Comparison of ENCODE assay signal across 8 mouse cellular contexts in the genomic region with DNA sequence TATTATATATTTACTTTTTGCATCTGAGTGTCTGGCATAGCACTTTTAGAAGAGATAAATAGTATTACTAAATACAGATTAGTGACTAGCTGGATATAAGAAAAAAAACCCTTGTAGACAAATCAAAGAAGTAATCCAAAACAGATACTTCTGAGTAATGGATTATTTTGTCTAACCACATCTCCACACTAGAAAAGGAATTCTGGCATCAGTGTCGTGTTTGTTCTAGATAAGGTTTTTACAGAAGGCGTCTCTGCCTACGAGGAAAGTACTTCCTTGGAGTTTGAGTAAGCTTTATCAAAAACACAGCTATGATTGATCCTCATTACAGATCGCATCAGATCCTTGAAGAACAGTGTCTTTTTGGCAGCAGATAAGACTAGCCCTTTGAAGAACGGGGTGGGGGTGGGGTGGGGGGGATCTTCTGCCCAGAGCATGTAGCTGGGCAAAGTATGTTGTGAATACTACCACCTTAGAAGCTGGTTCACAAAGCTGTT. TPM values are rescaled to one million over a fixed set of nuclear protein-coding genes. Genes with fewer than 3 reads are reported as not detected.
DNase-seq lines count a peak whose midpoint lies in the region; ATAC-seq and TF ChIP-seq lines count a peak whose summit lies in the region.

No protein-coding gene starts in this region.

- H3K27me3 ChIP-seq in kidney, postnatal 0 days (ENCODE audit: insufficient read depth, low read length), result no peaks in the 10 kb centered on the region
- no peaks in the 10 kb centered on the region for H3K27me3 ChIP-seq in embryonic facial prominence, embryonic 10.5 days (replicated peaks; ENCODE audit: low read depth, poor library complexity, severe bottlenecking)
- H3K27me3 ChIP-seq in hindbrain, postnatal 0 days (ENCODE audit: insufficient read depth, low read length), result no peaks in the 10 kb centered on the region
- H3K27me3 ChIP-seq in midbrain, embryonic 16.5 days (ENCODE audit: control insufficient read depth, insufficient read depth, low read depth, low read length), result no peaks in the 10 kb centered on the region

- no peaks in the 10 kb centered on the region for H3K9me3 ChIP-seq in kidney, postnatal 0 days (replicated peaks; ENCODE audit: low read length)
- H3K9me3 ChIP-seq in embryonic facial prominence, embryonic 10.5 days, result no peaks in the 10 kb centered on the region
- no peaks in the 10 kb centered on the region for H3K9me3 ChIP-seq in hindbrain, postnatal 0 days (ENCODE audit: low read length)
- H3K9me3 ChIP-seq in midbrain, embryonic 16.5 days (replicated peaks; ENCODE audit: control insufficient read depth, low read length, poor library complexity, severe bottlenecking), result no peaks in the 10 kb centered on the region

- H3K36me3 ChIP-seq in kidney, postnatal 0 days (ENCODE audit: insufficient read depth, low read length), result 0 out of 2 replicates have a peak, but pooled peaks cover 4% of the 10 kb centered on the region
- H3K36me3 ChIP-seq in embryonic facial prominence, embryonic 10.5 days (replicated peaks), result peaks cover 9% of the 10 kb centered on the region
- H3K36me3 ChIP-seq in hindbrain, postnatal 0 days (ENCODE audit: insufficient read depth, low read length), result no peaks in the 10 kb centered on the region
- no peaks in the 10 kb centered on the region; the same call in 1 of the 2 replicates for H3K36me3 ChIP-seq in midbrain, embryonic 16.5 days (ENCODE audit: control insufficient read depth, insufficient read depth, low read length)

- H3K4me1 ChIP-seq in kidney, postnatal 0 days (replicated peaks; ENCODE audit: insufficient read depth, low read length), result peaks cover 2% of the 10 kb centered on the region; the same call in 1 of the 2 replicates
- H3K4me1 ChIP-seq in embryonic facial prominence, embryonic 10.5 days, result peaks cover 30% of the 10 kb centered on the region
- peaks cover 5% of the 10 kb centered on the region; the same call in 1 of the 2 replicates for H3K4me1 ChIP-seq in hindbrain, postnatal 0 days (ENCODE audit: insufficient read depth, low read length)
- peaks cover 16% of the 10 kb centered on the region for H3K4me1 ChIP-seq in midbrain, embryonic 16.5 days (ENCODE audit: control insufficient read depth, insufficient read depth, low read length)

- no peak for DNase-seq in kidney, postnatal 0 days (ENCODE audit: low spot score)
- DNase-seq in kidney, postnatal 14 days, result no peak
- no peak for DNase-seq in embryonic facial prominence, embryonic 10.5 days (ENCODE audit: low spot score)
- DNase-seq in hindbrain, postnatal 0 days (ENCODE audit: low spot score), result no peak
- no peak for DNase-seq in cerebellum, adult 11 months
- no peak for DNase-seq in layer of hippocampus, postnatal 25 days (ENCODE audit: extremely low spot score in 1 of 2, low spot score in 1 of 2)
- DNase-seq in gastrocnemius, postnatal 25 days, result no peak

- H3K4me3 ChIP-seq in kidney, postnatal 0 days (replicated peaks; ENCODE audit: low read depth, low read length), result peak overlapping the region; percentile 84
- H3K4me3 ChIP-seq in embryonic facial prominence, embryonic 10.5 days, result peak overlapping the region; percentile 93
- peak overlapping the region; percentile 79 for H3K4me3 ChIP-seq in hindbrain, postnatal 0 days (ENCODE audit: low read length)
- H3K4me3 ChIP-seq in midbrain, embryonic 16.5 days (ENCODE audit: low read depth, low read length), result peak overlapping the region; percentile 88

- no peak overlapping the region for H3K27ac ChIP-seq in kidney, postnatal 0 days
- H3K27ac ChIP-seq in embryonic facial prominence, embryonic 10.5 days (replicated peaks), result peak overlapping the region; percentile 97
- H3K27ac ChIP-seq in hindbrain, postnatal 0 days, result no peak overlapping the region
- peak overlapping the region; percentile 94; the same call in 1 of the 2 replicates for H3K27ac ChIP-seq in midbrain, embryonic 16.5 days (ENCODE audit: low read length)

- TF ChIP-seq CTCF in kidney, postnatal 0 days (IDR thresholded peaks at IDR 0.05; ENCODE audit: low read depth), result no peak
- TF ChIP-seq CTCF in hindbrain, postnatal 0 days (IDR thresholded peaks at IDR 0.05; ENCODE audit: low read depth), result no peak

- peak overlapping the region; percentile 83 for H3K4me2 ChIP-seq in kidney, postnatal 0 days (ENCODE audit: low read length)
- peak overlapping the region; percentile 74 for H3K4me2 ChIP-seq in hindbrain, postnatal 0 days (ENCODE audit: low read depth, low read length)
- H3K4me2 ChIP-seq in midbrain, embryonic 16.5 days (ENCODE audit: low read length), result peak overlapping the region; percentile 90

- peak overlapping the region; percentile 87 for H3K9ac ChIP-seq in kidney, postnatal 0 days (ENCODE audit: low read depth, low read length)
- H3K9ac ChIP-seq in hindbrain, postnatal 0 days (replicated peaks; ENCODE audit: low read length), result peak overlapping the region; percentile 90
- H3K9ac ChIP-seq in midbrain, embryonic 16.5 days (ENCODE audit: low read depth, low read length), result peak overlapping the region; percentile 92

- ATAC-seq in kidney, postnatal 0 days (replicated peaks; ENCODE audit: low FRiP score, low read depth), result no peak
- no peak for ATAC-seq in hindbrain, postnatal 0 days
- no peak for ATAC-seq in midbrain, embryonic 16.5 days

- 17% methylated on average over 5 of the region's 5 CpGs for WGBS in kidney, postnatal 0 days
- 44% methylated on average over 5 of the region's 5 CpGs for WGBS in embryonic facial prominence, embryonic 10.5 days
- 22% methylated on average over 5 of the region's 5 CpGs for WGBS in hindbrain, postnatal 0 days
- WGBS in midbrain, embryonic 16.5 days, result 25% methylated on average over 5 of the region's 5 CpGs

RNA-seq across cellular contexts. Expression of a gene that starts 1.6 kb away (rescaled TPM):
- polyA plus RNA-seq in kidney, postnatal 0 days (2015; fragmentation: Nextera tagmentation; extraction: Ambion mirVana), result 60.8 and 63.2 TPM in 2 replicates
- polyA plus RNA-seq in embryonic facial prominence, embryonic 10.5 days (2016; fragmentation: Nextera tagmentation; extraction: Ambion mirVana), result 60.2 and 63.8 TPM in 2 replicates
- total RNA-seq in hindbrain, postnatal 0 days (2014; rRNA removed), result 92.8 and 105 TPM in 2 replicates
- polyA plus RNA-seq in hindbrain, postnatal 0 days (2015; fragmentation: Nextera tagmentation; extraction: Ambion mirVana), result 73.0 and 73.9 TPM in 2 replicates
- 79.7 and 83.8 TPM in 2 replicates for polyA plus RNA-seq in midbrain, embryonic 16.5 days (2015; fragmentation: Nextera tagmentation; extraction: Ambion mirVana)
- total RNA-seq in layer of hippocampus, postnatal 25 days (2021), result 10 to 100 TPM; 29.0 to 34.0 TPM
- total RNA-seq in gastrocnemius, postnatal 25 days (2021), result 1 to 10 TPM; 4.0 to 6.1 TPM

RNA-seq across cellular contexts. Expression of a gene that starts 45.6 kb away (rescaled TPM):
- 279 and 297 TPM in 2 replicates for polyA plus RNA-seq in kidney, postnatal 0 days (2015; fragmentation: Nextera tagmentation; extraction: Ambion mirVana)
- 129 and 131 TPM in 2 replicates for polyA plus RNA-seq in embryonic facial prominence, embryonic 10.5 days (2016; fragmentation: Nextera tagmentation; extraction: Ambion mirVana)
- 61.2 and 101 TPM in 2 replicates for total RNA-seq in hindbrain, postnatal 0 days (2014; rRNA removed)
- 201 and 202 TPM in 2 replicates for polyA plus RNA-seq in hindbrain, postnatal 0 days (2015; fragmentation: Nextera tagmentation; extraction: Ambion mirVana)
- 142 and 164 TPM in 2 replicates for polyA plus RNA-seq in midbrain, embryonic 16.5 days (2015; fragmentation: Nextera tagmentation; extraction: Ambion mirVana)
- total RNA-seq in layer of hippocampus, postnatal 25 days (2021), result 100 to 1,000 TPM; 124 to 135 TPM
- total RNA-seq in gastrocnemius, postnatal 25 days (2021), result 100 to 1,000 TPM; 171 to 172 TPM

RNA-seq across cellular contexts. Expression of a gene that starts 53.7 kb away (rescaled TPM):
- polyA plus RNA-seq in kidney, postnatal 0 days (2015; fragmentation: Nextera tagmentation; extraction: Ambion mirVana), result 46.1 and 54.1 TPM in 2 replicates
- polyA plus RNA-seq in embryonic facial prominence, embryonic 10.5 days (2016; fragmentation: Nextera tagmentation; extraction: Ambion mirVana), result 0.42 and 0.55 TPM in 2 replicates
- 2.8 and 3.7 TPM in 2 replicates for total RNA-seq in hindbrain, postnatal 0 days (2014; rRNA removed)
- 2.5 TPM in 2 replicates for polyA plus RNA-seq in hindbrain, postnatal 0 days (2015; fragmentation: Nextera tagmentation; extraction: Ambion mirVana)
- polyA plus RNA-seq in midbrain, embryonic 16.5 days (2015; fragmentation: Nextera tagmentation; extraction: Ambion mirVana), result 1.4 and 1.7 TPM in 2 replicates
- 100 to 1,000 TPM; 128 to 145 TPM for total RNA-seq in layer of hippocampus, postnatal 25 days (2021)
- 100 to 1,000 TPM; 415 to 536 TPM for total RNA-seq in gastrocnemius, postnatal 25 days (2021)

Comparison
In these comparisons a context has a peak if more than half of its experiments do, and no peak if none do; other contexts are left out.
1. H3K27ac ChIP-seq: peak in embryonic facial prominence, embryonic 10.5 days (single experiment) and midbrain, embryonic 16.5 days (single experiment); none in kidney, postnatal 0 days (single experiment) and hindbrain, postnatal 0 days (single experiment).
2. RNA of a gene that starts 53.7 kb away (polyA plus RNA-seq): 46.1 to 54.1 TPM in kidney, postnatal 0 days; 2.5 TPM in hindbrain, postnatal 0 days, 1.4 to 1.7 TPM in midbrain, embryonic 16.5 days and 0.42 to 0.55 TPM in embryonic facial prominence, embryonic 10.5 days; every median in the first group is over 10 times any median in the second.
3. Peak in every context shown above with its lines, with median percentiles within 50 percentile points of each other: H3K4me2 ChIP-seq, H3K4me3 ChIP-seq and H3K9ac ChIP-seq.